Mouse (Mus musculus) R1 (cell line): ENCODE results near the gene Sapcd2.
A peak's percentile ranks its signal among the peaks of the same experiment; 100 is the strongest.
"Not testable (repeated sequence)": the region's sequence is repeated elsewhere in the genome, so short reads cannot be mapped to it uniquely, and the experiment has no call there.

Source experiments
- DNase-seq: peaks from one replicate; pipeline ENCODE4 v3.0.0-alpha.2; 2018; ENCODE audit warnings: low read depth, low spot score

Gene Sapcd2

GRCm38 (mm10) chr2:25372644-25373391, 697 bp downstream of the Sapcd2 start:
- DNase-seq: peak; percentile 30

GRCm38 (mm10) chr2:25373431-25373830, 1.3 kb downstream of the Sapcd2 start:
- DNase-seq: no peak

GRCm38 (mm10) chr2:25376589-25376988, 4.5 kb downstream of the Sapcd2 start:
- peak; percentile 70 for DNase-seq

- DNase-seq: no peak
Observed at GRCm38 (mm10) chr2:25384492-25384891, 12.4 kb downstream of the Sapcd2 start.

GRCm38 (mm10) chr2:25391266-25391665, 19.1 kb downstream of the Sapcd2 start:
- DNase-seq: no peak

- DNase-seq: no peak
Observed at GRCm38 (mm10) chr2:25394281-25395221, 22.4 kb downstream of the Sapcd2 start.

- DNase-seq: peak; percentile 74
Observed at GRCm38 (mm10) chr2:25395721-25396596, 23.8 kb downstream of the Sapcd2 start, which contains the start of gene Entpd2. TSS of gene Entpd2 (plus strand) at chr2:25395874.

- DNase-seq: no peak
Observed at GRCm38 (mm10) chr2:25396597-25396983, 24.5 kb downstream of the Sapcd2 start.

- no peak for DNase-seq
Observed at GRCm38 (mm10) chr2:25397010-25397409, 24.9 kb downstream of the Sapcd2 start.

- DNase-seq: no peak
Observed at GRCm38 (mm10) chr2:25398065-25398464, 25.9 kb downstream of the Sapcd2 start.

- DNase-seq: no peak
Observed at GRCm38 (mm10) chr2:25399051-25399450, 26.9 kb downstream of the Sapcd2 start, which contains the start of gene Npdc1. TSS of gene Npdc1 (plus strand) at chr2:25399351.

- no peak for DNase-seq
Observed at GRCm38 (mm10) chr2:25400291-25400690, 28.2 kb downstream of the Sapcd2 start.

GRCm38 (mm10) chr2:25400764-25401163, 28.6 kb downstream of the Sapcd2 start:
- DNase-seq: peak; percentile 69

- peak; percentile 97 for DNase-seq
Observed at GRCm38 (mm10) chr2:25402377-25402971, 30.4 kb downstream of the Sapcd2 start.

- peak; percentile 81 for DNase-seq
Observed at GRCm38 (mm10) chr2:25402972-25403601, 31.0 kb downstream of the Sapcd2 start.

- no peak for DNase-seq
Observed at GRCm38 (mm10) chr2:25403994-25404393, 31.9 kb downstream of the Sapcd2 start.

GRCm38 (mm10) chr2:25408908-25409307, 36.8 kb downstream of the Sapcd2 start:
- DNase-seq: no peak

- DNase-seq: not testable (repeated sequence)
Observed at GRCm38 (mm10) chr2:25413436-25413835, 41.3 kb downstream of the Sapcd2 start.

- DNase-seq: no peak
Observed at GRCm38 (mm10) chr2:25417426-25417825, 45.3 kb downstream of the Sapcd2 start.

- peak; percentile 85 for DNase-seq
Observed at GRCm38 (mm10) chr2:25421896-25422295, 49.8 kb downstream of the Sapcd2 start.
